Mouse (Mus musculus) CH12.LX (cell line): ENCODE results near the gene Ppp2r3a. TPM values are rescaled to one million over a fixed set of nuclear protein-coding genes. Genes with fewer than 3 reads are reported as not detected.

ENCODE experiments used
- DNase-seq: peaks from one replicate; pipeline ENCODE4 v3.0.0-alpha.2; 2013; ENCODE audit errors: extremely low read depth
- H3K27ac ChIP-seq: 2 replicates; pipeline ENCODE4 v1.5.1; 2012; ENCODE audit warnings: low read depth, mild to moderate bottlenecking, control low read depth, moderate library complexity; ENCODE audit not compliant: insufficient read depth
- H3K27me3 ChIP-seq: replicated peaks from 2 replicates; pipeline ENCODE3; 2012; ENCODE audit warnings: inconsistent platforms
- H3K36me3 ChIP-seq, 2 experiments: replicated peaks in 1 of 2; 2 replicates each; pipeline versions ENCODE3 to v1.6.1; 2012; ENCODE audit warnings: inconsistent platforms in 1 of 2, low read length in 1 of 2, mild to moderate bottlenecking in 1 of 2, mixed read lengths in 1 of 2, moderate library complexity in 1 of 2; ENCODE audit not compliant: control insufficient read depth in 1 of 2, insufficient read depth in 1 of 2
- H3K4me1 ChIP-seq, 2 experiments: 2 replicates each; pipeline ENCODE4 v1.6.1; 2012; ENCODE audit warnings: inconsistent platforms in 1 of 2, moderate library complexity in 1 of 2; ENCODE audit not compliant: insufficient read depth in 2 of 2, control insufficient read depth in 1 of 2
- H3K4me2 ChIP-seq: 2 replicates; pipeline ENCODE4 v1.6.1; 2012; ENCODE audit warnings: low read depth, mild to moderate bottlenecking, control low read depth; ENCODE audit not compliant: poor library complexity, insufficient read depth, severe bottlenecking
- H3K4me3 ChIP-seq, 3 experiments: fragments of 150-350 bp in 1 of 3; sonication (generic) in 1 of 3; replicated peaks in 1 of 3; 2 replicates each; pipeline versions ENCODE3 to v1.5.1; 2011 to 2012; ENCODE audit warnings: low read depth in 2 of 3, low read length in 2 of 3, mild to moderate bottlenecking in 2 of 3, moderate library complexity in 2 of 3, control low read depth in 1 of 3, improper control_type of control experiment in 1 of 3, inconsistent platforms in 1 of 3, mixed read lengths in 1 of 3; ENCODE audit not compliant: poor library complexity in 1 of 3
- H3K79me2 ChIP-seq: replicated peaks from 2 replicates; pipeline ENCODE4 v1.6.1; 2012; ENCODE audit warnings: mild to moderate bottlenecking, moderate library complexity; ENCODE audit not compliant: control insufficient read depth, poor library complexity, insufficient read depth, severe bottlenecking; ENCODE audit errors: extremely low read depth
- H3K9ac ChIP-seq: 2 replicates; pipeline ENCODE4 v1.6.1; 2012; ENCODE audit warnings: low read depth, mild to moderate bottlenecking, control low read depth, moderate library complexity; ENCODE audit not compliant: insufficient read depth
- H3K9me3 ChIP-seq: replicated peaks from 2 replicates; pipeline ENCODE3; 2012; ENCODE audit warnings: low read length, inconsistent platforms, mixed read lengths
- CHD1 ChIP-seq: IDR thresholded peaks from 2 replicates; pipeline ENCODE4 v1.6.1; 2012; ENCODE audit warnings: low read depth, low read length, improper control_type of control experiment, inconsistent platforms
- ELF1 ChIP-seq: IDR thresholded peaks from 2 replicates; pipeline ENCODE4 v1.6.1; 2014; ENCODE audit warnings: low read depth, mild to moderate bottlenecking, inconsistent platforms, low read length, improper control_type of control experiment
- ETS1 ChIP-seq: conservative IDR thresholded peaks from 2 replicates; pipeline ENCODE4 v1.6.1; 2012; ENCODE audit warnings: low read depth, mild to moderate bottlenecking, inconsistent platforms, low read length, improper control_type of control experiment, moderate library complexity
- HCFC1 ChIP-seq: IDR thresholded peaks from 2 replicates; pipeline ENCODE4 v1.6.1; 2012; ENCODE audit warnings: low read depth, mild to moderate bottlenecking, inconsistent platforms, low read length, improper control_type of control experiment
- JUN ChIP-seq: IDR thresholded peaks from 2 replicates; pipeline ENCODE4 v1.6.1; 2011; ENCODE audit warnings: low read depth, mild to moderate bottlenecking, low read length, improper control_type of control experiment, moderate library complexity; ENCODE audit not compliant: insufficient read depth
- NRF1 ChIP-seq: IDR thresholded peaks from 2 replicates; pipeline ENCODE4 v1.6.1; 2014; ENCODE audit warnings: low read depth, mild to moderate bottlenecking, inconsistent platforms, low read length, improper control_type of control experiment, moderate library complexity
- PAX5 ChIP-seq: IDR thresholded peaks from 2 replicates; pipeline ENCODE4 v1.6.1; 2012; ENCODE audit warnings: low read length, inconsistent platforms, mixed read lengths
- POLR2A ChIP-seq: IDR thresholded peaks from 2 replicates; pipeline ENCODE4 v1.6.1; 2011; ENCODE audit warnings: low read depth, mild to moderate bottlenecking, improper control_type of control experiment, low read length
- RAD21 ChIP-seq: IDR thresholded peaks from 2 replicates; pipeline ENCODE4 v1.6.1; 2011; ENCODE audit warnings: low read depth, mild to moderate bottlenecking, low read length, improper control_type of control experiment, moderate library complexity
- SIN3A ChIP-seq: IDR thresholded peaks from 2 replicates; pipeline ENCODE4 v1.6.1; 2012; ENCODE audit warnings: low read length, improper control_type of control experiment, inconsistent platforms
- TCF12 ChIP-seq: IDR thresholded peaks from 2 replicates; pipeline ENCODE4 v1.6.1; 2014; ENCODE audit warnings: low read depth, mild to moderate bottlenecking, inconsistent platforms, low read length, improper control_type of control experiment
- UBTF ChIP-seq: IDR thresholded peaks from 2 replicates; pipeline ENCODE4 v1.6.1; 2012; ENCODE audit warnings: low read depth, mild to moderate bottlenecking, inconsistent platforms, low read length, improper control_type of control experiment, moderate library complexity
- ZC3H11A ChIP-seq: IDR thresholded peaks from 2 replicates; pipeline ENCODE4 v1.6.1; 2012; ENCODE audit warnings: low read depth, mild to moderate bottlenecking, inconsistent platforms, low read length, improper control_type of control experiment
- ZNF384 ChIP-seq: IDR thresholded peaks from 2 replicates; pipeline ENCODE4 v1.6.1; 2012; ENCODE audit warnings: low read depth, low read length, improper control_type of control experiment, inconsistent platforms
- dilution Hi-C: fragments of 300-500 bp; cut with MboI; formaldehyde crosslinking; loops from 2 replicates; pipeline ENCODE4 v1.14.3; 2020; ENCODE audit warnings: low sequenced_read_pairs; ENCODE audit not compliant: extremely low pct_unique_long_range_greater_than_20kb, extremely low pct_ligation_motif_present
- in situ Hi-C: fragments of 300-500 bp; cut with MboI; formaldehyde crosslinking; loops from 3 replicates; pipeline ENCODE4 v1.14.3; 2019; ENCODE audit warnings: low sequenced_read_pairs, low pct_ligation_motif_present, low pct_unique_long_range_greater_than_20kb, mixed read lengths
- polyA plus RNA-seq: library from polyadenylated mRNA; unstranded; fragments of >175 nt; gene quantifications from 2 replicates; pipeline ENCODE4 v1.2.1, GENCODE M21; 2012; ENCODE audit warnings: low read depth; ENCODE audit not compliant: insufficient read length
- total RNA-seq, 2 experiments: library from RNA; depleted of rRNA; stranded (reverse); fragments of 300-350 nt in 1 of 2; fragments of >200 nt in 1 of 2; gene quantifications; 2 replicates each; pipeline ENCODE4 v1.2.3; 2012 to 2014

Gene Ppp2r3a
- total and polyA plus RNA-seq, 3 experiments, result 1.2 to 2.1 (median 1.8) TPM

DNA sequence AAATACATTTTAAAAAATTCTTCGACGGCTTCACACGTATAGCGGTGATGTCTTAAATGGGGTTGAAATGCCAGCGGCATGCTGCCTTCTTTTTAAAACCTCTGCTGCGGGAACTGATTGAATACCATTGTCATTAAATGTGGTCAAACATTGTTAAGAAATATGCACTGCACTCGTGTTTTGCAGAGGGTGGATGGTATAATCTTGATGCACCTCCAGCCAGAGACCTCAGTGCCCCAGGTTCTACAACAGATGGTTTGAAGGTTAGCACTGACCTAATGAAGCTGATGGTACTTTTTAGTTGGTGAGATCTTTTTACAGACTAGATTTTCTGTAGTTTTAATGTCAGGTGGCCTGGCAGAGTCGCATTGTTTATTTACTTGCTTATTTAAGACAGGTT lies 175.9 kb downstream of the Ppp2r3a start:
- dilution Hi-C loops, result no loop called here
- Histone ChIP-seq H3K4me2 (peak overlapping the region; percentile 54; the same call in 1 of the 2 replicates), H3K4me1 (peaks cover 6 to 25% of the 10 kb centered on the region in 2 experiments; a peak in 3 of 4 replicates), H3K4me3 (peak overlapping the region; percentile 86 to 98 (median 97)), H3K27me3 (no peaks in the 10 kb centered on the region), H3K9me3 (no peaks in the 10 kb centered on the region), H3K79me2 (peaks cover 59% of the 10 kb centered on the region), H3K36me3 (peaks cover 0 to 17% of the 10 kb centered on the region in 2 experiments), H3K9ac (peak overlapping the region; percentile 99), H3K27ac (no peak overlapping the region)
- in situ Hi-C loops, result no loop called here
- no peak for DNase-seq
- TF ChIP-seq SIN3A, result peak; percentile 36
- TF ChIP-seq ELF1, result no peak
- peak; percentile 48; the same call in 1 of the 2 replicates for TF ChIP-seq CHD1
- no peak for TF ChIP-seq HCFC1

DNA sequence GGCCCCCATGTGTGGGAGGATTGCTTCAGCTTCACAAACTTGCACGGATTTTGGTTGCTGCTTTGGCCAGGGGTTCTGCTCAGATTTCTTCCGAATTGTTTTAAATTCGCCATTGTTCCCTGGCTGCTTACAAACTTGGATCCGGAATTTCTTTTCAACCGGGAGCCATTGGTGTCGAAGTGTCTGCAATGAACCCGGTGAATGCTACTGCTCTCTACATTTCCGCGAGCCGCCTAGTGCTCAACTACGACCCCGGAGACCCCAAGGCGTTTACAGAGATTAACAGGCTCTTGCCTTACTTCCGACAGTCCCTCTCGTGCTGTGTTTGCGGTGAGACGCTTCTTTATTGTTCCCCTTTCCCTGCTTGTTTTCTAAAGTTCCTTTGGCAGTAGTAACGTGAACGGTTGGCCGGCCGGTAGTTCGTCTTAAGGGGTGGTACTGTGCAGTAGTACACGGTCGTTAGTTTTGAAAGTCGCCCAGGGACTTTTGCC lies 176.5 kb downstream of the Ppp2r3a start:
- Histone ChIP-seq H3K9me3 (no peaks in the 10 kb centered on the region), H3K27ac (peak overlapping the region; percentile 95), H3K4me2 (no peak overlapping the region), H3K79me2 (peaks cover 55% of the 10 kb centered on the region), H3K4me1 (peaks cover 6 to 22% of the 10 kb centered on the region in 2 experiments; a peak in 3 of 4 replicates), H3K27me3 (no peaks in the 10 kb centered on the region), H3K9ac (peak overlapping the region; percentile 99), H3K36me3 (peaks cover 0 to 14% of the 10 kb centered on the region in 2 experiments), H3K4me3 (peak overlapping the region; percentile 86 to 98 (median 97))
- TF ChIP-seq PAX5 (no peak), ZC3H11A (no peak), SIN3A (peak; percentile 14)
- in situ Hi-C loops, result no loop called here
- DNase-seq, result no peak
- dilution Hi-C loops, result no loop called here

DNA sequence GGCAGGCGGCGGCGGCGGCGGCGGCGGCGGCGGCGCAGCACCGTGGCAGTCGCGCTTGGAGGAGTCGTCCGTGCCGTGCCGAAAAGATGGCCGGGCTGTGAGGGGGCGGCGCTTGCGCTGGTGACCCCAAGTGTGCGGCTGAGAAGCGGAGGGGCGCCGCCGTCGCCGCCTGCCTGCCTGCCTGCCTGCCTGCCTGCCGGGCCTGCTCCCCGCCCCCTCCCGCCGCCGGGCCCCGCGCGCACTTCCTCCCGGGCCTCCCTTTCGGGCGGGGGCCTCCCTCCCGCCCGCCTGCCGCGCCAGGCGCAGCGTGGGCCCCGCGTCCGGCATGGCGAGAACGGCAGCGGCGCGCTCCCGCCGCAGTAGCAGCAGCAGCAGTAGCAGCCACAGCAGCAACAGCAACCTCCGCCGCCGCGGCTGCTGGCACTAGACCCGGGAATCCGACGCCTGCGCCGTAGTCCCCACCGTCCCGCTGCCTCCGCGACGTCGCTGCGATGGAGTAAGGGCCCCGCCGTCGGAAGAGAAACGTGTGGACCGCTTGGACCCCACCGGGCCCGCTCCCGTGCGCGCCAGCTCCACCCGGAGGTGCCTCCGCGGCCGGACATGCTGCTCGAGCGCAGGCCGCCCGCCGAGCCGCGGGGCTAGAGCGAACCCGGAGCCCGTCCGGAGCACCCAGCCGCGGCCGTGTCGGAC lies 177.1 kb downstream of the Ppp2r3a start:
- Histone ChIP-seq H3K9ac (peak overlapping the region; percentile 99), H3K4me3 (peak overlapping the region; percentile 86 to 98 (median 97)), H3K27me3 (no peaks in the 10 kb centered on the region), H3K9me3 (no peaks in the 10 kb centered on the region), H3K79me2 (peaks cover 49% of the 10 kb centered on the region), H3K27ac (peak overlapping the region; percentile 95), H3K4me1 (peaks cover 6 to 16% of the 10 kb centered on the region in 2 experiments; a peak in 3 of 4 replicates)
- DNase-seq, result peak; percentile 51
- dilution Hi-C loops, result no loop called here
- peak; percentile 52 for TF ChIP-seq NRF1
- TF ChIP-seq UBTF, result peak; percentile 79; the same call in 1 of the 2 replicates
- 0 out of 2 replicates have a peak, but pooled peaks have one; percentile 62 for TF ChIP-seq TCF12
- no peak for TF ChIP-seq ETS1
- TF ChIP-seq POLR2A, result 0 out of 2 replicates have a peak, but pooled peaks have one; percentile 33
- TF ChIP-seq JUN, result no peak
- no peak for TF ChIP-seq ZNF384
- peak; percentile 42 for TF ChIP-seq SIN3A
- peak; percentile 61; the same call in 1 of the 2 replicates for TF ChIP-seq ELF1
- TF ChIP-seq RAD21, result no peak
- TF ChIP-seq, all 38 proteins: peak for 6
- no peak overlapping the region for H3K4me2 ChIP-seq
- in situ Hi-C loops, result no loop called here
- H3K36me3 ChIP-seq, result peaks cover 0 to 11% of the 10 kb centered on the region in 2 experiments
